Mouse (Mus musculus) adrenal gland, postnatal 0 days (tissue): ENCODE measurements around the gene Trir. TPM values are rescaled to one million over a fixed set of nuclear protein-coding genes. Genes with fewer than 3 reads are reported as not detected.

Experiments used
- microRNA-seq: library from miRNA; unstranded; fragments of <30 nt; microRNA quantifications from one replicate; pipeline ENCODE4, GENCODE M21; 2016; ENCODE audit warnings: borderline replicate concordance; ENCODE audit not compliant: insufficient number of aligned reads
- polyA plus RNA-seq: library from polyadenylated mRNA; unstranded; fragments of >200 nt; fragmentation: Nextera tagmentation; extraction: Ambion mirVana; gene quantifications from 2 replicates; pipeline ENCODE4 v1.2.1, GENCODE M21; 2015

The Trir gene
- polyA plus RNA-seq = 114 and 124 TPM in 2 replicates

DNA sequence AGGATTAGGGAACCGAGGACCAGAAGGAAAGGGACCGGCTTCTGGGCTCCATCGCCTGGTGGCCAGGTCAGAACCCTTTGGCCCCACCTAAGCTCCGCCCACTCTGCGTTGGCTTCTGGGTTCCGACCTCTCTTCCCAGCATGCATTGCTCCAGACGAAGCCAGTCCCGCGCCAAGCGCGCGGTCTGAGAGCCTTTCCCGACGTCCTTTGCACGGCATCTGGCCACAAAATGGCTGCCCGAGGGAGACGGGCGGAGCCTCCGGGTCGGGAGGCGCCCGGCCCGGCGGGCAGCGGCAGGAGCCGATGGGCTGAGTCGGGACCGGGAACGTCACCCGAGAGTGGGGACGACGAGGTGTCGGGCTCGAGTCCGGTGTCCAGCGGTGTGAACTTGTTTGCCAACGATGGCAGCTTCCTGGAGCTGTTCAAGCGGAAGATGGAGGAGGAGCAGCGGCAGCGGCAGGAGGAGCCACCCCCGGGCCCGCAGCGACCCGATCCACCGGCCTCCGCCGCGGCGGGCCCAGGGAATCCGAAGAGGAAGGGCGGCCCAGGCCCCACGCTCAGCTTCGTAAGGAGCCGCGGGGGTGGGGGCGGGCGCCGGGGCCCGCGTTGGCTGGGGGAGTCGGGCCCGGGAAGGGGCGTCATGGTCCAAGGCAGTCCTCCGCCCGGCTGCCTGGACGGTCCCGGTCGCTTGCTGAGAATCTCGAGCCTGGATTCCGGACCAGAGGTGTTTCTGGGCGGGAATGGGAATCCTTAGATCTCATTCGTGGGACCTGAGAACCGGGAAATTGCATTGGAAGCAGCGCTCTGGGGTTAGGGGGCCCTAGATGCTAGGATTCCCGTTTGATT lies at the start of gene Trir:
Trir (plus strand) TSS at position 154 of the 846 bp plus-strand sequence.

DNA sequence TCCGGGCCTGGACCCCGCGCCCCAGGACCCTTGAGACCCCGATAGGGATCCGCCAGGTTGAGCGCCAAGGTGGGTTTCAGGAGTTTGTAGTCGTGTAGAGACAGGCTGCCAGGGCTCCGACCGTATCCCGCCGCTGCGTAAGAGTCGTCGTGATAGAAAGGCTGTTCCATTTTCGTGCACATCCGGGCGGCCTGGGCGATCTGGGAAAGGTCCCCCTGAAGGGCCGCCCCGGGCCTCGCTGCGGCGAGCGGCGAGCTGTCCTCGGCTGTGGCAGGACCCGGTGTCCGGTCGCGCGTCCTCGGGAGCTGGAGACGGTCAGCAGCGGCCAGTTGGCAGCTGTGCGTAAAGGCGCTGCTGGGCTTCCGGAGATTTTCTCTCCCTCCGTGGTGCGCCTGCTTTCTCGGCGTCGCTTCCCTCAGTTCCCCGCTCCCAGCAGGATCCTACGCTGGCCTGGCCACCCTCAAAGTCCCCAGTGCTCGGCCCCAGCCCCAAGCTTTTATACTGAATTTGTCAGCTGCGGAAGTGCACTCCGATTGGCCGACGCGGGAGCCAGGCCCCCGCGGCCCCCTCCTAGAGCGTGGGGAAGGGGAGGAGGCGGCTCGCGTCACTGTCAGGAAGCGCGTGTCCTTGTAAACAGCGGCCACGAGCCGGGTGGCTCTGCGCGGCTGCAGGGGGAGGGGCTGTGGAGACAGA lies 48.2 kb upstream of the Trir start, which contains the start of gene Junb:
Junb (minus strand) TSS at position 471 of the 693 bp plus-strand sequence.

DNA sequence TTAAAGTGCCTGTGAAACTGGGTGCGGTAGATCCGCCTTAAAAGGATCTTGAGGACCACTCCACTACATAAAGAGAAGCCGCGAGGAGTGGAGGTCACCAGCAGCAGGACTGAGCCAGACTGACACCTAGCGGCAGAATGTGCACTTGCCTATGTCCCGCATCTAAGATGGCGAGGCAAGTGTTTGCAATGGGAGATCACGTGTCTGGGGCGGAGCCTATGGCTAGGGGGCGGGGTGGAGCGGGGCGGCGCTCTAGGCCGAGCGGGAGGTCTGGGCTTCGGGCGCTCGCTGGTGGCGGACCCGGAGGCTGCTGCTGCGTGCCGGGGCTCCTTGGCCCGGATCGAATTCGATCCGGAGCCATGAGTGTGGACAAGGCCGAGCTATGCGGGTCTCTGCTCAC lies 36.3 kb upstream of the Trir start, which contains the start of gene Hook2:
Hook2 (plus strand) TSS at position 255 of the 400 bp plus-strand sequence.

DNA sequence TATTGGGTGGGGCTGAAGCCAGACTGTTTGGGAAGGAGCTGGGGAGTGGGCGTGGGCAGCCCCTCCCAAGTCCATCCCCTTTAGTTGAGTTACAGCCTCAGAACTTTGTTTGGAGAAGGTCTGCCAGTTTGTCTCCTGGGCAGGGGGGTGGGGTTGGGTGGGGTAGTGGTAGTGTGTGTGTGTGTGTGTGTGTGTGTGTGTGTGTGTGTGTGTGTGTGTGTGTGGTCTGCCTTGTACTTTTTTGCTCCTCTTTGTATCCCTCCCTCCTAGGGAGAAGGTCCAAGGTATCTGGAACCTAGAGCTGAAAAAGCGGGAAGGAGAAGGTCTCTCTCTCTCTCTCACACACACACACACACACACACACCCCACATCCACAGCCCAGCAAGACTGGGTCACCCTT lies 12.2 kb upstream of the Trir start, which contains the start of gene Best2:
Best2 (minus strand) TSS at position 101 of the 400 bp plus-strand sequence.

DNA sequence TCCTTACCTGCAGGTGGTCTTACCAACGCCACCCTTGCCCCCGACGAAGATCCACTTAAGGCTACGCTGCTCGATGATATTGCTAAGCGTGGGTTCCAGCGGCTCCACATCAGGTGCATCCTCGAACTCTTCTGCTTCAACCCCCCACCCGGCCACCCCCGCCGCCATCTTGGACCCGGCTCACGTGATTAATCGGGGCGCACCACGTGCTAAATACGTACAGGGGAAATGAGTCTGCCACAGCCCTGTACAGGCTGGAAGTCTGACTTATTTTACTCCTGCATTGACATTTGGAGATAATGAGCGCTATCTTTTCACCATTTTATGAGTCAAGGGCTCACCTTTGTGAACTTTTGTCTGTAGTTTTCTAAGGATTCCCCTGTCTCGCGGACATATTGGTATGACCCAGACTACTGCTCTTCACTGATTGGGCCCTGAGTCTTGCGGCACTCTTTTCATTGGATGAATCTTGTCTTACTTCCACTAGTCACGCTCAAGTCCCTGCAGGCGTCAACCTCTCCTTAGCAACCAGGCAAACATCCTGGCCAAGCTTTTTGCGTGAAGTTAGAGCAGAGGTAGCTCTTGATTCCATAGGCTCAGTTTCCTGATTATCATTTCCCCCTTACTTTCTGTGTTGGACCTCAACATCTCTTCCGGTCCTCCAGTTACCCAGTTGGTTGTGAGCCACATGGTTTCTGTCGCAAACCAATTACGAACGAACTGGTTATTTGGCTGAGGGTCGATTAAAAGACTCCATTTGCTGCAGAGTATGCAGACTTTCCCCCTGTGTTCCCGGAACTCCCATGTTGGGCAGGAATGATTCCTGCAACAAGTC lies 1.3 kb upstream of the Trir start, which contains the start of gene Asna1:
Asna1 (minus strand) TSS at position 184 of the 835 bp plus-strand sequence.

GRCm38 (mm10) chr8:85036718-85037365 lies 10.2 kb downstream of the Trir start, which contains the start of gene Tnpo2:
Tnpo2 (plus strand) TSS chr8:85036915.

DNA sequence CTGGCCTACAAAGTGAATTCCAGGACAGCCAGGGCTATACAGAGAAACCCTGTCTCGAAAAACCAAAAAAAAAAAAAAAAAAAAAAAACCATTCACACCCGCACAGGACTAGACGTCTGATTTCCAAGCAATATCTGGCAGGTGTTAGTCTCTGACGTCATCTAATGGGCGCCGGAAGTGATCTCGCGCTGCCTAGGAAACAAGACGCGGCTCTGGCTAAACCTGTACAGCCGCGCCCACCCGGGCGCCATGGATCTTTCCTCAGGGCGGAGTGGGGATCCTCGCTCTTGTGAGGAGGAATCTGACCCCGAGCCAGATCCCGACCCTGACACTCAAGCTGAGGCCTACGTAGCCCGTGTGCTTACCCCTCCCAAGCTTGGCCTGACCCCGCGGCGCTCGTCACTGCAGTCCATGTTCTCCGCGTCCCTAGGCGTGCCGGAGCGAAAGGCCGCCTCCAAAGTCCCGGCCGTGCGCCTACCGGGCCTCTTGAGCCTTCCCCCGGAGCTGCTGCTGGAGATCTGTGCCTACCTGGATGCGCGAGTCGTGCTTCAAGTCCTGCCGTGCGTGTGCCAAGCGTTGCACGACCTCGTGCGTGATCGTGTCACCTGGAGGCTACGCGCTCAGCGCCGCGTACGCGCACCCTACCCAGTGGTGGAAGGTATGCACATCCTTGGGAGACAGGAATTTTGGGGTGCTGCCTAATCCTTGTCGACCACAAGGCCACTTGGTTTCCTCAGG lies 33.4 kb downstream of the Trir start, which contains the start of gene Fbxw9:
Fbxw9 (plus strand) TSS at position 177 of the 738 bp plus-strand sequence.

GRCm38 (mm10) chr8:85067982-85068381 lies 41.4 kb downstream of the Trir start, which contains the start of gene Gm5741:
Gm5741 (minus strand) TSS chr8:85067982.

GRCm38 (mm10) chr8:85071514-85072281 lies 45.1 kb downstream of the Trir start, which contains the start of gene Dhps:
Dhps (plus strand) TSS chr8:85071757.

Small RNA genes lying within 50 kb of the gene (microRNA-seq; reads per million reads assigned to microRNA genes)
- not detected for gene Mir7070

Other genes with a start within 250 kb of the Trir start
- 22.8 and 26.3 TPM in 2 replicates for gene Nfix, start 226.5 kb upstream of the Trir start, polyA plus RNA-seq
- gene Dand5, start 204.0 kb upstream of the Trir start, polyA plus RNA-seq = 6.6 and 9.9 TPM in 2 replicates
- gene Gadd45gip1, start 195.3 kb upstream of the Trir start, polyA plus RNA-seq = 74.9 and 88.3 TPM in 2 replicates
- gene Rad23a, start 186.2 kb upstream of the Trir start, polyA plus RNA-seq = 80.9 and 112 TPM in 2 replicates
- 326 and 438 TPM in 2 replicates for gene Calr, start 179.9 kb upstream of the Trir start, polyA plus RNA-seq
- gene Farsa, start 169.8 kb upstream of the Trir start, polyA plus RNA-seq = 34.4 and 47.4 TPM in 2 replicates
- gene Syce2, start 154.7 kb upstream of the Trir start, polyA plus RNA-seq = 52.9 and 54.5 TPM in 2 replicates
- gene Gcdh, start 132.9 kb upstream of the Trir start, polyA plus RNA-seq = 29.7 and 48.4 TPM in 2 replicates
- 9.0 and 20.1 TPM in 2 replicates for gene Klf1, start 124.9 kb upstream of the Trir start, polyA plus RNA-seq
- 10.5 and 16.2 TPM in 2 replicates for gene Dnase2a, start 118.3 kb upstream of the Trir start, polyA plus RNA-seq
- 3.6 and 11.0 TPM in 2 replicates for gene Mast1, start 89.5 kb upstream of the Trir start, polyA plus RNA-seq
- gene Rtbdn, start 79.8 kb upstream of the Trir start, polyA plus RNA-seq = 0.12 and 0.61 TPM in 2 replicates
- 0.81 TPM in 1 of 2 replicates, not detected in the other for gene Gm49661, start 57.4 kb upstream of the Trir start, polyA plus RNA-seq
- gene Prdx2, start 57.2 kb upstream of the Trir start, polyA plus RNA-seq = 788 and 1,010 TPM in 2 replicates
- gene Rnaseh2a, start 57.1 kb upstream of the Trir start, polyA plus RNA-seq = 136 and 227 TPM in 2 replicates
- 25.6 and 40.6 TPM in 2 replicates for gene Junb, start 48.1 kb upstream of the Trir start, polyA plus RNA-seq
- gene Hook2, start 36.2 kb upstream of the Trir start, polyA plus RNA-seq = 8.6 and 12.6 TPM in 2 replicates
- not detected in 2 replicates for gene Best2, start 12.3 kb upstream of the Trir start, polyA plus RNA-seq
- 101 and 111 TPM in 2 replicates for gene Asna1, start 1.5 kb upstream of the Trir start, polyA plus RNA-seq
- gene Tnpo2, start 10.1 kb downstream of the Trir start, polyA plus RNA-seq = 15.4 and 16.3 TPM in 2 replicates
- gene Fbxw9, start 33.2 kb downstream of the Trir start, polyA plus RNA-seq = 33.5 and 34.5 TPM in 2 replicates
- not detected in 2 replicates for gene Gm5741, start 41.2 kb downstream of the Trir start, polyA plus RNA-seq
- gene Dhps, start 44.9 kb downstream of the Trir start, polyA plus RNA-seq = 54.9 and 58.6 TPM in 2 replicates
- 109 and 143 TPM in 2 replicates for gene Wdr83os, start 53.9 kb downstream of the Trir start, polyA plus RNA-seq
- 23.8 and 33.0 TPM in 2 replicates for gene Wdr83, start 54.5 kb downstream of the Trir start, polyA plus RNA-seq
- gene Man2b1, start 56.4 kb downstream of the Trir start, polyA plus RNA-seq = 30.0 and 40.0 TPM in 2 replicates
- 1.4 and 2.2 TPM in 2 replicates for gene Zfp791, start 96.3 kb downstream of the Trir start, polyA plus RNA-seq
- gene Cks1brt, start 125.1 kb downstream of the Trir start, polyA plus RNA-seq = not detected in 2 replicates
- gene Olfr371, start 199.2 kb downstream of the Trir start, polyA plus RNA-seq = not detected in 2 replicates